Mouse (Mus musculus) forebrain, embryonic 16.5 days (tissue): Measurements from ENCODE around the gene Fam227a. TPM values are rescaled to one million over a fixed set of nuclear protein-coding genes. Genes with fewer than 3 reads are reported as not detected.

ENCODE experiments used
- ATAC-seq: fragments of 200-750 bp; cut with Nextera tagmentation; 2 replicates; pipeline ENCODE4 v1.8.0; 2017; ENCODE audit warnings: mild to moderate bottlenecking, moderate library complexity
- H3K27ac ChIP-seq: fragments of 300-500 bp; sonication (generic); 2 replicates; pipeline ENCODE4 v1.5.1; 2014; ENCODE audit warnings: low read length, control low read depth
- H3K27me3 ChIP-seq: fragments of 300-500 bp; sonication (generic); replicated peaks from 2 replicates; pipeline ENCODE4 v1.6.1; 2014; ENCODE audit warnings: low read length; ENCODE audit not compliant: control insufficient read depth, insufficient read depth
- H3K36me3 ChIP-seq: fragments of 300-500 bp; sonication (generic); 2 replicates; pipeline ENCODE4 v1.6.1; 2014; ENCODE audit not compliant: control insufficient read depth, insufficient read depth
- H3K4me1 ChIP-seq: fragments of 300-500 bp; sonication (generic); replicated peaks from 2 replicates; pipeline ENCODE4 v1.6.1; 2014; ENCODE audit warnings: low read length; ENCODE audit not compliant: control insufficient read depth, insufficient read depth
- H3K4me2 ChIP-seq: fragments of 300-500 bp; sonication (generic); 2 replicates; pipeline ENCODE4 v1.6.1; 2014; ENCODE audit warnings: mild to moderate bottlenecking, low read length, control low read depth
- H3K4me3 ChIP-seq: fragments of 300-500 bp; sonication (generic); replicated peaks from 2 replicates; pipeline ENCODE4 v1.5.1; 2014; ENCODE audit warnings: mild to moderate bottlenecking, low read length, control low read depth
- H3K9ac ChIP-seq: fragments of 300-500 bp; sonication (generic); replicated peaks from 2 replicates; pipeline ENCODE4 v1.6.1; 2014; ENCODE audit warnings: low read depth, low read length, control low read depth
- H3K9me3 ChIP-seq: fragments of 300-500 bp; sonication (generic); 2 replicates; pipeline ENCODE4 v1.6.1; 2016; ENCODE audit warnings: low read length; ENCODE audit not compliant: control insufficient read depth
- WGBS: fragments of 180-500 bp; shearing (Covaris S2); extraction: QIAGEN DNeasy Blood & Tissue Kit; methylation state at CpG from one replicate; pipeline ENCODE4 v1.1.7; 2014; 5-methylcytosine and 5-hydroxymethylcytosine counted together
- polyA plus RNA-seq: library from polyadenylated mRNA; unstranded; fragments of >200 nt; fragmentation: Nextera tagmentation; extraction: Ambion mirVana; gene quantifications from 2 replicates; pipeline ENCODE4 v1.2.1, GENCODE M21; 2015

Fam227a gene
- polyA plus RNA-seq, 1 experiment from 2014 or later, result 4.5 TPM

- Histone ChIP-seq H3K9me3 (no peaks in the 10 kb centered on the region; the same call in 1 of the 2 replicates), H3K36me3 (peaks cover 9% of the 10 kb centered on the region; the same call in 1 of the 2 replicates)
Observed at GRCm38 (mm10) chr15:79608214-79608613, 50.5 kb downstream of the Fam227a start.

GRCm38 (mm10) chr15:79607757-79608156, 51.0 kb downstream of the Fam227a start:
- peaks cover 3% of the 10 kb centered on the region; the same call in 1 of the 2 replicates for H3K4me1 ChIP-seq
- no peak overlapping the region for H3K4me3 ChIP-seq
- no peak overlapping the region for H3K4me2 ChIP-seq
- no peak overlapping the region for H3K9ac ChIP-seq
- WGBS, result 54% methylated on average over 2 of the region's 2 CpGs
- peaks cover 7% of the 10 kb centered on the region; the same call in 1 of the 2 replicates for H3K36me3 ChIP-seq
- no peaks in the 10 kb centered on the region; the same call in 1 of the 2 replicates for H3K9me3 ChIP-seq
- no peak overlapping the region for H3K27ac ChIP-seq
- ATAC-seq, result no peak
- peaks cover 6% of the 10 kb centered on the region; the same call in 1 of the 2 replicates for H3K27me3 ChIP-seq

More at GRCm38 (mm10) chr15:79608214-79608613, 50.5 kb downstream of the Fam227a start:
- no peak for ATAC-seq
- Histone ChIP-seq H3K4me3 (no peak overlapping the region), H3K27me3 (peaks cover 5% of the 10 kb centered on the region; the same call in 1 of the 2 replicates), H3K4me2 (no peak overlapping the region), H3K27ac (no peak overlapping the region), H3K9ac (no peak overlapping the region), H3K4me1 (peaks cover 3% of the 10 kb centered on the region; the same call in 1 of the 2 replicates)
- WGBS, result 88% methylated on average over 7 of the region's 7 CpGs

GRCm38 (mm10) chr15:79606161-79606560, 52.6 kb downstream of the Fam227a start:
- no peak for ATAC-seq
- Histone ChIP-seq H3K36me3 (peaks cover 3% of the 10 kb centered on the region; the same call in 1 of the 2 replicates), H3K27ac (no peak overlapping the region), H3K27me3 (peaks cover 7% of the 10 kb centered on the region; the same call in 1 of the 2 replicates), H3K9ac (no peak overlapping the region), H3K9me3 (no peaks in the 10 kb centered on the region; the same call in 1 of the 2 replicates), H3K4me2 (no peak overlapping the region), H3K4me1 (peaks cover 3% of the 10 kb centered on the region; the same call in 1 of the 2 replicates), H3K4me3 (no peak overlapping the region)
- 78% methylated on average over 12 of the region's 12 CpGs for WGBS

GRCm38 (mm10) chr15:79604990-79605665, 53.6 kb downstream of the Fam227a start, which contains the start of gene Dmc1:
Gene Dmc1 (minus strand): TSS chr15:79605109.
- Histone ChIP-seq H3K4me2 (peak within 1 kb of the TSS; percentile 43), H3K4me1 (peaks cover 3% of the 10 kb centered on the region; the same call in 1 of the 2 replicates), H3K27ac (no peak within 1 kb of the TSS), H3K9ac (no peak within 1 kb of the TSS), H3K36me3 (no peaks in the 10 kb centered on the region), H3K27me3 (peaks cover 7% of the 10 kb centered on the region; the same call in 1 of the 2 replicates), H3K4me3 (peak within 1 kb of the TSS; percentile 33), H3K9me3 (no peaks in the 10 kb centered on the region)
- WGBS, result 9% methylated on average over 37 of the region's 37 CpGs
- ATAC-seq, result no peak; the same call in 1 of the 2 replicates

- Histone ChIP-seq H3K4me2 (no peak overlapping the region), H3K9me3 (no peaks in the 10 kb centered on the region), H3K9ac (no peak overlapping the region), H3K4me1 (peaks cover 3% of the 10 kb centered on the region; the same call in 1 of the 2 replicates), H3K27me3 (peaks cover 7% of the 10 kb centered on the region; the same call in 1 of the 2 replicates), H3K36me3 (no peaks in the 10 kb centered on the region), H3K4me3 (no peak overlapping the region), H3K27ac (no peak overlapping the region)
- no peak for ATAC-seq
- WGBS, result 91% methylated on average over 2 of the region's 2 CpGs
Observed at GRCm38 (mm10) chr15:79600176-79600575, 58.6 kb downstream of the Fam227a start.

- Histone ChIP-seq H3K9me3 (no peaks in the 10 kb centered on the region), H3K27ac (no peak overlapping the region), H3K4me1 (no peaks in the 10 kb centered on the region), H3K36me3 (no peaks in the 10 kb centered on the region), H3K4me2 (no peak overlapping the region), H3K9ac (no peak overlapping the region), H3K27me3 (0 out of 2 replicates have a peak, but pooled peaks cover 2% of the 10 kb centered on the region), H3K4me3 (no peak overlapping the region)
- WGBS, result 86% methylated on average over 1 of the region's 1 CpGs
- no peak for ATAC-seq
Observed at GRCm38 (mm10) chr15:79598715-79599114, 60.0 kb downstream of the Fam227a start.

GRCm38 (mm10) chr15:79581581-79581980, 77.2 kb downstream of the Fam227a start:
- Histone ChIP-seq H3K4me1 (no peaks in the 10 kb centered on the region), H3K9me3 (no peaks in the 10 kb centered on the region), H3K4me2 (no peak overlapping the region), H3K4me3 (no peak overlapping the region), H3K9ac (no peak overlapping the region), H3K27ac (no peak overlapping the region), H3K36me3 (no peaks in the 10 kb centered on the region), H3K27me3 (no peaks in the 10 kb centered on the region)
- WGBS, result 35% methylated on average over 1 of the region's 1 CpGs
- ATAC-seq, result no peak

GRCm38 (mm10) chr15:79577671-79578426, 80.9 kb downstream of the Fam227a start:
- WGBS, result 45% methylated on average over 6 of the region's 6 CpGs
- no peak for ATAC-seq
- Histone ChIP-seq H3K4me1 (no peaks in the 10 kb centered on the region), H3K27ac (no peak overlapping the region), H3K36me3 (no peaks in the 10 kb centered on the region), H3K4me2 (no peak overlapping the region), H3K4me3 (no peak overlapping the region), H3K27me3 (no peaks in the 10 kb centered on the region), H3K9me3 (no peaks in the 10 kb centered on the region), H3K9ac (no peak overlapping the region)

- H3K9me3 ChIP-seq, result no peaks in the 10 kb centered on the region
- H3K36me3 ChIP-seq, result no peaks in the 10 kb centered on the region
- no peak overlapping the region for H3K4me2 ChIP-seq
- no peak overlapping the region for H3K27ac ChIP-seq
- H3K27me3 ChIP-seq, result no peaks in the 10 kb centered on the region
- ATAC-seq, result no peak
- WGBS, result 77% methylated on average over 2 of the region's 2 CpGs
- H3K4me3 ChIP-seq, result no peak overlapping the region
- H3K9ac ChIP-seq, result no peak overlapping the region
- H3K4me1 ChIP-seq, result no peaks in the 10 kb centered on the region
Observed at GRCm38 (mm10) chr15:79576947-79577346, 81.8 kb downstream of the Fam227a start.
